Mouse (Mus musculus) kidney, postnatal 25 days (tissue): ENCODE data around the gene Slc35g2.

ENCODE experiments used
- DNase-seq, 2 experiments: peaks; one replicate each; pipeline ENCODE4 v3.0.0; 2021; ENCODE audit warnings: mixed read lengths in 2 of 2

Slc35g2 gene

DNA sequence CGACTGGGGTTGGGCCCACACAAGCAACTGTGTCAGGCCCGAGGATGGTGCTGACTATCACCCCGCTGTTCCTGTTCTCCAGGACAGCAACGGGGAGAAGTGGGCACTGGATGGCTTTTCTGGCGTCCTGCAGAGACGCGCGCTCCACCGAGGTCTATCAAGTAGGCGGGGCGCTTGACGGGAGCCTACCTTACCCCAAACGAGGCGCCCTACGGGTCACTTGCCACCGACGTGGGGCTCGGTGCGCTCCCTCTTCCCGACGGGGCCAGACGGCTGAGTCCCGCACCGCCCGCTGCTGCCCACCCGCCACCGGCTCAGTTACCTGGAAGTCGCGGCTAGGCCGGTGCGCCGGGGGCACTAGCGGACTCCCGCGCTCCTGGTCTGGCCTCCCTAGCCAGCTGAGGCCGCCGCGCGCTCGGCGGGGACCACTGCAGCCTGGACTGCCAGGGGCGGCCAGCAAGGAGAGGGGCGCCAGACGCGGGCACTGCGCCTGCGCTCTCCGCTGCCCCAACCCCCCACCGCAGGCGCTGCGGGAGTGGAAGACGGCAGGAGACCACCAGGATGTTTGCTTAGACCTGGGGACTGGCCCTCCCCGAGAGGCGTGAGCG, at the start of gene Slc35g2:
Slc35g2 (minus strand) TSS at position 465 of the 608 bp plus-strand sequence.
- peak; percentile 37 to 55 for DNase-seq

- peak; percentile 55 to 63 for DNase-seq
Measured at GRCm38 (mm10) chr9:100616947-100617346, 46.1 kb upstream of the Slc35g2 start.

DNA sequence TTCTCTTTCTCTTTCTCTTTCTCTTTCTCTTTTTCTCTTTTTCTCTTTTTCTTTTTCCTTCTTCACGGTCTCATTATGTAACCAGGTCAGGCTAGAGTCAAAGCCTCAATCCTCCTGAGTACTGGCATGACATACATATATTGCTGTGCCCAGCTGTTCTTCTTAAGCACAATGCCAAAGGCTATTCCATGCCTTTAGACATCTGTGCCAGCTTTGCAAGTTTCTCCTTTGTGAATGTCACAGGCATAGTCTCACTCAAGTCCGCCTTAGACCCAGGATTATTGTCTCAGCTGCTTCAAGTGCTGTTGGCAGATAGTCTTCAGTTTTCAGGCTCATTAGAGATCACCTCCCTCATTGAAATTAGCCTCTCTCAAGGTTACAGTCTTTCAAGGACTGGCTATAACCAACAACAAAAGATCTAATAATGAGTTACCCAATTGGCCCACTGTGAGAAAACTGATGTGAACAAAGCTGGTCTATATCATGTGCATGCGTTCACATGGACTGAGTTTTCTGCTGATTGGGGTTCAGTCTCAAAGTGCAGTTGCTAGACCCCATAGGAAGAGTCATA, 42.7 kb upstream of the Slc35g2 start:
- DNase-seq, result no peak

DNA sequence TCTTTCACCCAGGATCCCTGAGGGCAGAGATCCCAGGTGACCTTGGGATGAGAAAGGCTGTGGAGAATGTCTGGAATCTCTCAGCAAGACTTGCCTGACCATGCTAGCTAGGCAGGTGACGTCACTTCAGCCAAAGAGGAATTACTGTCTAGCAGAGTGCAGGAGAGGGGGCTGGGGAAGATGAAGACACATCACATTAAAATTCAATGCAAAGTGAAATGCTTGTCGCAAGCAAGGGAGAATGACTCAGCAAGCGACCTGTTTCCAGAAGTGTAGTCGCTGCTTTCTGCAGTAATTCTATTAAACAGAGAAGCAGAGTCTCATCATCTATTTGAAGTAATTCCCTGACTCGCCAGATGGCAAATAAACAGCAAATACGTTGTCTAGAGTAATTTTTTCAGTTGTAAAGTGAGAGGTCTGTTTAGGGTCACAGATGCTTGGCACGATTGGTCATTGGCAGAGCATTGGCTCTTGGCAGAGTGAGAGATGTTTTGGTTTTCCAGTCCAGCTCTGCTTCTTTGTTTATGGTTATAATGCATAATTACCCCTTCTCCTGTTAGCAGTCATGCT, 35.2 kb upstream of the Slc35g2 start:
- DNase-seq, result peak in 1 of 2 experiments; percentile 18

GRCm38 (mm10) chr9:100605522-100605921, 34.6 kb upstream of the Slc35g2 start:
- DNase-seq, result no peak

GRCm38 (mm10) chr9:100603156-100603555, 32.3 kb upstream of the Slc35g2 start:
- DNase-seq, result no peak

DNA sequence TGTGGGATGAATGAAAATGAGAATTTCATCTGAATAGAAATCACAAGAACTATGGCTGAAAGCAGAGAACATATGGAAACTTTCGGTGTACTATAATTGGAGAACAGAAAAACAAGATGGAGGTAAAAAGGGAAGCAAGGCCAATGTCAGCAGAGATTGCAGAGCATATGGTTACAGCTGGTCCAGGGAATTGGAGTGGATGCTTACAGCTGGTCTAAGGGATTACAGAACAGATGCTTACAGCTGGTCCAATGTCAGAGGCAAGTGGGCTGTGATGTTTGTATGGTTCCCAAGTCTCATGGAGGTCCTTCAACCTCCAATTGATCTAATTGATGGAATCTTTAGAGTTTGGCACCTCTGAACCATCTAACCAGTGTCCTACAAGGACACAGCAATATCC, 31.2 kb upstream of the Slc35g2 start:
- no peak for DNase-seq

GRCm38 (mm10) chr9:100599761-100600328, 29.0 kb upstream of the Slc35g2 start:
- DNase-seq, result no peak

- no peak for DNase-seq
Measured at GRCm38 (mm10) chr9:100597546-100597945, 26.7 kb upstream of the Slc35g2 start, which contains the start of gene Stag1. Gene Stag1, plus strand, starts transcription at chr9:100597798.

- DNase-seq, result no peak
Measured at GRCm38 (mm10) chr9:100596317-100596716, 25.4 kb upstream of the Slc35g2 start.

DNA sequence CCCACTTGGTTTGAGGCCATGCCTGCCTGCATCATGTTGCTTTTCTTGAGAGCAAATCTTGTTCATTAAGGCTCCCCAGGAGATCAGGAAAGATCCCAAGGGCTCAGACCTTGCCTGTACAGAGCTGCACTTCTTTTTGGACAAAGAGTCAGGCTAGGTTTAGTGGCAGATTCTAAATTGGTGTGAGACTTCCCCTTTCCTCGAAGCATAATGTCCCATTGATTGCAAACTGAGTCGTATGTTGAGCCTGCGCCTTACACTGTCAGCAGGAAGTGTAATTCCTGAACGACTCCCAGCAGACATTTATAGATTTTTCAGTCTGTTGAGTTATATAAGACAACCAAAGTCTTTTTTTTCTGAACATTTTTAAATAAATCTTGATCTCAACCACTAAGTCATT, 19.6 kb upstream of the Slc35g2 start:
- no peak for DNase-seq

- no peak for DNase-seq
Measured at GRCm38 (mm10) chr9:100584031-100584430, 13.1 kb upstream of the Slc35g2 start.

DNA sequence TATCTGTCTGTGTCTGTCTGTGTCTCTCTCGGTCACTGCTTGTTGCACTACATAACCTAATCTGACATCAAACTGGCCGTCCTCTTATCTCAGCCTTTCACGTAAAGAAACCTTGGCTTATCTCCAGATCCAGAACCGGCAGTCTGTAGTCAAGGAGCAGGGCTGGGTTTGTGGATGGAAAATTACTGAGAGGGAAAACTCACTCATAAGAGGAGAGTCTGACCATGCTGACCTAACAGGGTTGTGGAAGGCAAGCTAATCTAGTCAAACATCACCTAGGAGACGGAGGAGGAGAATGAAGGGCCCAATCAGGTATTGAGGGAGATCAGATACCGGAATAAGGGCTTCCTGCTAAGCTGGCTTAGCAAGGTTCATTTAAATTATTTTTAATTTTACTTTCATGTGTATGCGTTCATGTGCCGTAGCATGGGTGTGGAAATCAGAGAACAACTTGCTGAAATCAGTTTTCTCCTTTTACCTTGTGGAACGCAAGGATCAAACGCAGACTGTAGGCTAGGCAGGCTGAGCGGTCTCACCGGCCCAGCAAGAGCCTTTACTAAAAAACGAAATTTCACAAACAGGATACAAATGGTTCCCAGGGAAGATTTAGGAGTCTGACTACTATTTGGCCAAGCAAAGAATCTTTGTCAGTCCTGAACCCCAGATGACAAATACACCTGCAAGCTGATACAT, 12.1 kb upstream of the Slc35g2 start:
- DNase-seq, result peak; percentile 52 to 70

GRCm38 (mm10) chr9:100581543-100582492, 10.9 kb upstream of the Slc35g2 start:
- peak; percentile 91 to 92 for DNase-seq

GRCm38 (mm10) chr9:100580196-100580740, 9.4 kb upstream of the Slc35g2 start:
- no peak for DNase-seq

- DNase-seq, result no peak
Measured at GRCm38 (mm10) chr9:100573942-100574341, 3.1 kb upstream of the Slc35g2 start.

GRCm38 (mm10) chr9:100573300-100573699, 2.4 kb upstream of the Slc35g2 start:
- DNase-seq, result no peak

- no peak for DNase-seq
Measured at GRCm38 (mm10) chr9:100571511-100571910, 621 bp upstream of the Slc35g2 start.

GRCm38 (mm10) chr9:100569798-100570625, 878 bp downstream of the Slc35g2 start:
- DNase-seq, result peak; percentile 51 to 77

GRCm38 (mm10) chr9:100560251-100560890, 10.5 kb downstream of the Slc35g2 start:
- no peak for DNase-seq
